Mouse (Mus musculus): Measurements from ENCODE around the gene Rcbtb2.

DNA sequence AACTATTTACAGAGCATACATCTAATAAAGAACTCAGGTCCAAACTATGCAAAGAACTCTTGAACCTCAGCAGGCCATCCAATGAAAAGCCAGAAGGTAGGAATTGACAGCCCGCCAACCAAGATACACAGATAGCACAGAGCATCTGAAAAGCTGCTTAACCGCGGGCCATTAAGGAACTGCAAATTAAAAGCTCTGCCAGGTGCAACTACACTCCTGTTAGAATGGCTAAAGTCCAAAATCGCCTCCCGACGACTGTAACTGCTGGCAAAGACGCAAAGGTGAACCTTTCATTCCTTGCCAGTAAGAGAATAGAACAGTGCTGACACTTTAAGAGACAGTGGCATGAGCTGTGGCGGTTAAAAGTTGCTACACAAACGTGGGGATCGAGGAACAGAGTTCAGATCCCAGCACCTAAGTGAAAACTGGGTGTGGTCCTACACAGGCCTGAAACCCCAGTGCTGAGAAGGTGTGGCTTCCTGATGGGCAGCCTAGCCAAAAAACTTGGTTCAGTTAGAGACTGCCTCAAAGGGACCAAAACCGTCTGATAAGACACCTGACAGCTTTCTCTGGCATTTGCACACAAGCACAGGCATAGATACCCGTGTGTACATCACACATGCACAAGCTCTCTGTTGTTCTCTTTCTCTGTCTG lies 10.5 kb upstream of the Rcbtb2 start:
- TF ChIP-seq GATA1 (IDR thresholded peaks at IDR 0.05; ENCODE audit: low read length), result no peak
- no peak for TF ChIP-seq TAL1 (IDR thresholded peaks at IDR 0.05; ENCODE audit: low read length)

Measured in erythroblast, embryonic 14.5 days (primary cell).